Mouse (Mus musculus) layer of hippocampus, adult 18-20 months (tissue): ENCODE data around the gene Kcnt1. TPM values are rescaled to one million over a fixed set of nuclear protein-coding genes. Genes with fewer than 3 reads are reported as not detected.

Experiments
- DNase-seq, 2 experiments: peaks; one replicate each; pipeline ENCODE4 v3.0.0; 2022; ENCODE audit warnings: low spot score in 2 of 2
- total RNA-seq, 2 experiments: library from RNA; stranded (reverse); gene quantifications; 2 replicates each; pipeline ENCODE4 v1.2.3; 2021

Gene Kcnt1
- total RNA-seq, 2 experiments from 2014 or later, result 39.9 to 43.2 TPM

DNA sequence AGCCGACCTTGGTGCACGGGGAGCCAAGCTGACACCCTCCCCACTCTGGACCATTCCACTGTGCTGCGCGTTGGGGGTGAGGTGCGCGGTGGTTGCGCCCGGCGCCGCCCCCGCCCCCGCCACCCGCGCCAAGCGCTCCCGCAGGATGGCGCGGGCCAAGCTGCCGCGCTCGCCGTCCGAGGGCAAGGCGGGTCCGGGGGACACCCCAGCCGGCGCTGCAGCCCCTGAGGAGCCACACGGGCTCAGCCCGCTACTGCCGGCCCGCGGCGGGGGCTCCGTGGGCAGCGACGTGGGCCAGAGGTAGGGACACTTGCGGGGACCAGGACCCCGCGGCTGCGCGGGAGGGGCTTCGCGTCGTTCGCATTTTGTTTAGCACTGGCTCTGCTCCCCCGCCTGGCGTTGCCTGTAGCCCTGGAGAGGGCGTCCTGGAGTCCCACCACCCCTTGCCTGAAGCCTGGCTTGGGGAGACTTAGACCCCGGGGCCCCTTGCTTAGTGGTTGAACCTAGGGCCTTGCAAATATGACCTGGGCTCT, 14.3 kb downstream of the Kcnt1 start:
- peak in 1 of 2 experiments; percentile 27 for DNase-seq

DNA sequence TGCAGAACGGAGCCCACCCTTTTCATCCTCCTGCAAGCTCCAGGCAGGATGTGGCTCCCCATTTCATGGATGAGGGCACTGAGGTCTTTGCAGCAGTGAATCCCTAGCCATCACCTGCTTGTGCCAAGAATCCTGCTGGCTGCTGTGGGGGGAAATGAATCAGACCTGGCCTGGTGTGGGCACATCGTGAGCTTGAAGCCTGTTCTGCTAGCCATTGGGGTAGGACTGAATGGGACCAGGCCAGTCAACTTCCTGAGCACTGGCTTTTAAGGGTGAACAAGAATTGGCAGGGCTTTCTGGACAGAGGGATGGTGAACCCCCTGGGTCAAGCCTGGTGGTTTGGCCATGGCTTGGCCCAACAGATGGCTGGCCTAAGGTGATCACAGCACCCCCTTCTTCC, 15.0 kb downstream of the Kcnt1 start:
- no peak for DNase-seq

DNA sequence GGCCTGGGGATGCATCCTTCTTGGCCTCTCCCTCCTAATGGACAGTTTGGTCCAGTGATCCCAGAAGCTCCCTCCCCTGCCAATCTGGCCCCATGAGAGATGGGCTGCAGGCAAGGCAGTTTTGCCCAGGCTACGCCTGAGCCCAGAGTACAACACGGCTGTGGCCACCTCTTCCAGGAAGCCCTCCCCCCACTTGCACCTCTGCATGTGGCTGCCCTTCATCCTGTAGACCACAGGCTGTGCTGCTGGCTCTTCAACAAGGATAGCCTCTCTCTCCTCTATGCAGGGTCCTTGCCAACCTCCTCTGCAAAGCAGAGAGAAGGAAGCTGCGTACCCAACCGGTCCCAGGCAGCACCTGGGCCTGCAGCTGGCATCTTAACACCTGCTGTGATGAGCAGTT, 15.5 kb downstream of the Kcnt1 start:
- no peak for DNase-seq

DNA sequence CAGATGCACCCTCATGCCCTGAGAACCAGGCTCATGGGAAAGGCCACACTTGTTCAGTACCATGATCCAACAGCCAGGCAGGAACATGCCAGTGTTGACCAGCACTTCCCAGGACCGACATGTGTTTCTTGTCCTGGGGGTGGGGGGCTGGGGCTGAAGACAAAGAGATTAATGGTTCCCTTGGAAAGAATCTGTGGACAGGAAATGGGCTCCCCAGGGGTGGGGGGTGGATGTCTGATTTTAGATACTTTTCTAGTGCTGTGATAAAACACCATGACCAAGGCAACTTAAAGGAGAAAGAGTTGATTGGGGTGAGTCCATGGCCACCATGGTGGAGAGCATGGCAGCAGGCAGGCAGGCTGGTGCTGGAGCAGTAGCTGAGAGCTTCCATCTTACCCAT, 18.7 kb downstream of the Kcnt1 start:
- no peak for DNase-seq

DNA sequence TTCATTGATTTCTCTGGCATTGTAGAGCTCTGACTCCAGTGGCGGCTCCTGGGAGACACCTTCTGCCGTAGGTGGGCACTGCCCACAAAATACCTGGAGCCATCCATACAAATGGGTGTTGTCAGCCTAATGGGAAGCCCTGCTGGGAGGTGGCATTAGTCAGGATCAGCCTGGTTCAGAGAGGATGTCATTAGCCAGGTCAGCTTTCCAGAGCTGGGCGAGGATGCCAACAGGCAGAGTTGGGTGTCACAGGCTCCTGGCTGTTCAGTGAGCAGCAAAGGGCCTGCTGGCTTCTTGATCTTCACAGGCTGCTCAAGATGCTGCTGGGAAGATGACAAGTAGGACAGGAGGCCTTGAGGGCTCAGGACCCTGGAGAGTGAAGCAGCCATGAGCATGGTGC, 21.2 kb downstream of the Kcnt1 start:
- DNase-seq, result no peak

DNA sequence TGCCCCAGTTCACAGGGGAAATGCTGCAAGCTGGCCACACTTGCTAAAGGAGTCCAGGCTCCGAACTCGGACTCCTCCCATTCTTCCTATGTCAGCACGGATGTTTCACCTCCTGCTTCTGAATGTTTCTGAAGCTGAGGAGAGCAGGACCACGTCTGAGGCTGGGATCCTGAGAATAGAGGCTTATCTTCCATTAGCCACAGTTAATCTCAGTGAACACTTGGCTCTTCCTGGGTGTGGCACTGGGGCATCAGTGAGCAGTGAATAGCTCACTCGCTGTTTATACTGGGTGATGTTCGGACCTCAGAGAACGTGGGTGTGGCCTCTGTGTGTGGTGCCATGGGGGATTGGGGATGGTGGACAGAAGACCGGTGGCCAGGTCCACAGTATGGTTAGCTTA, 23.7 kb downstream of the Kcnt1 start:
- no peak for DNase-seq

DNA sequence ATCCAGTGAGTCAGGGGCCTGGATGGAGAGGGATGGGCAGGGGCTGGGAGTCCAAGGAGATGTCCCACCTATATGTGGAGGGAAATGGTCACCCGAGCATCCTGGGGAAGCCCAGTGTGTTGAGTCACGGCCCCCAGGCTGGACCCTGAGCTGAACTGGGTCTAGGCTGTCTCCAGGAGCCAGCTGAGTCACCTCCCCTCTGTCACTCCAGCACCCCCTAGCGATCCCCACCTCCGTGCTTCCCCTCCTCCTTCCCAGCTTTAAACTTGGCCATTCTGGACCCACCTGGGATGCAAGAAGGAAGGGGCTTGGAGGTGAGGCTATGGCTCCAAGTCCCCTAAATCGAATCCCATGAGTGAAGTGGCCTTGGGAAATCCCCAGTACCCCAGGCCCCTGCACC, 24.6 kb downstream of the Kcnt1 start:
- DNase-seq, result no peak

DNA sequence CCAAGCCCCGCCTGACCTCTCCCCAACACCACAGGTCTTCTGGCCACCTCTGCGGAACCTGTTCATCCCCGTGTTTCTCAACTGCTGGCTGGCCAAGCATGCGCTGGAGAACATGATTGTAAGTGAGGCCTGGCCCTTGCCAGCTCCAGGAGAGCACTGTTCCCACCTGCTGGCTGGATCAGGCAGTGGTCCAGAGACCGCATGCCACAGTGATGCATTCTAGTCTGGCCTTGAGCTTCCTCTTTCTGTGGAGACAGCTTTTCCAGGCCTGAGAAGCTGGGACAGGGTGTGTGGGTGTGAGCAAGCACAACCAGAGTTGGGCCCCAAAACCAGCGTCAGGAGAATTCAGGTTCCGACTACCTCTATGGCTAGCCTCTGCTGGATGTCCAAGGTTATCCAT, 28.9 kb downstream of the Kcnt1 start:
- no peak for DNase-seq

DNA sequence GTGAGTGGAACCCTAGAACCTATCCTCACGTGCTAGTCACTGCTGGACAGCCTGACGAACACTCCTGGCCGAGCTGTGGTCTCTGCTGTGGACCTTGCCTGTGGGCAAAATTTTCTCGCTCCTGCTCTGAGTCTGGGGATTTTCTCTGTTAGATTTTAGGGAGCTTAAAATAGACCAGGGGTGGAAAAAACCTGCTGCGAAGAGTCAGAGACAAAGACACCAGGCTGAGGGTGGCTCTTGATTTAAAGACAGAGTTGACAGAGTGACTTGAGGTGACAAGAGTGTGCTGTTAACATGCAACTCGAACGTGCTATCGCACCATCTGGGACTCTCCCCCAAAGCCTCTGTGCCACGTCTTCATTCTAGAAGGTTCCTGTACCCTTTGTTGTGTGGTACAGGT, 35.4 kb downstream of the Kcnt1 start:
- no peak for DNase-seq

DNA sequence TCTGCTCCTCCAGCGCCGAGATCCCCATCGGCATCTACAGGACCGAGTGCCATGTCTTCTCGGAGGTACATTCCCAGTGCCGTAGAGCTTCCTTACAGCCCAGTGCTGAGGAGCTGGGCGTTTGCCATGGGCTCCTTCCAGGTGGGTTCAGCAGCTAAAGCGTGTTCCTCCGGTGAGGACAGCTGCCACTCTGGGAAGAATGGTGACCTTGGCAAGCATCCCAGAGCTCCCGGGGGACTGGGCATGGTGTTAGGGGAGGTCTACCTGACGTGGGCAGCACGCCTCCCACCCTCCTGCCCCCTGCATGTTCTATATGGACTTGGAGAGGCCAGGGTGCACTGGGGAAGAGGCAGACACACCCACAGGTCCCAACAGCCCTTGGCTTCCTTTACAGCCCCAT, 46.3 kb downstream of the Kcnt1 start:
- DNase-seq, result no peak

DNA sequence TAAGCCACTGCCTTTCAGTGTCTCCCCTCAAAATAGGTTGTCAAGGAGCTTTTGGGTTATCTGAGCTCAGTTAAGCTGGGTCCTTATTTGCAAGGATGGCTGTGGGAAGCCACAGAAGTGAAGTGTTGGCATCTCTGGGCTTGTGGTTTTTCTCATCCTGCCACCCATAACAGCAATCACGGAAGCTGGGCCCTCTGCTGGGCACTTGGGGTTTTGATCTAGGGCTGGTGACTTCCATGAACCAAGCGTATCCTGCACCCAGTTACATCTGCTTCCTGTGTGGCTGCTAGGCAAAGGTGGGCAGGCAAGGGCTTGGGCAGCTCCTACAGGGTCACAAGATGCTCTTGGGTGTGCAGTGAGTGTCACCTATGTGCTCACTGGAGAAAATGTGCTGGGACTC, 49.7 kb downstream of the Kcnt1 start:
- peak in 1 of 2 experiments; percentile 62 for DNase-seq

DNA sequence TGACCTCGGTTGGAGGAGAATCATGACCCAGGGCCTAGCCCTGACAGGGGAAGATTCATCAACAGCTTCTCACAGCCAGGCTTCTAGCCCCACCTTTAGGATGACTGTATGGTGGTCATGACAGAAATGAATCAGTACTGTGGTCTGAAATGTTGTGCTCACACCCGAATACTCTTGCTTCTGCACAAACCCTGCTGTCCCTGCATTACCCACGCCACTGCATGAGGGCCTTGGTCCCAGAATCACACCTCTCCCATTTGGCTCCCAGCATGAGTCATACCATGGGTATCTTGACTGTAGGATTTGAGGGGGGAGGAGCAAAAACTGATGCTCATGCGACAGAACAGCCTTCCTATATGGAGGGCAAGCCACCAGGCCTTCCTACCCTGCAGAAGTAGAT, 50.7 kb downstream of the Kcnt1 start:
- DNase-seq, result no peak

DNA sequence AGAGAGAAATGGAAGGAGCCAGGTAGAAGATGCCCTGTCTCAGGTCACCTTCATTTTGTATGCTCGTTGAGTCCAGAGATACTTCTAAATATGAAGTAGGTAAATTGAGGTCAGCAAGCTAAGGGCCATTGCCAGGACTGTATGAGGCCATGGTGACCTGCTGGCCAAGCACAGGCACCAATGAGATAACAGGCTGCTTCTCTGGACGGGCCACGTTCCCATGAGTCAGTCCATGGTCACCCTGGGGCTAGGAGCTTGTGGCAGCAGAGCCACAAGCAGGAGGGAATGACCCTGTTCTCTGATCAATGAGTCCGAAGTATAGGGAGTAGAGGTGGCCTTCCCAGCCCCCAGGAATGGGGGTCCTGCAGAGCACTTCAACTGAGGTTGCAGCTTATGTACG, 51.3 kb downstream of the Kcnt1 start:
- DNase-seq, result no peak

DNA sequence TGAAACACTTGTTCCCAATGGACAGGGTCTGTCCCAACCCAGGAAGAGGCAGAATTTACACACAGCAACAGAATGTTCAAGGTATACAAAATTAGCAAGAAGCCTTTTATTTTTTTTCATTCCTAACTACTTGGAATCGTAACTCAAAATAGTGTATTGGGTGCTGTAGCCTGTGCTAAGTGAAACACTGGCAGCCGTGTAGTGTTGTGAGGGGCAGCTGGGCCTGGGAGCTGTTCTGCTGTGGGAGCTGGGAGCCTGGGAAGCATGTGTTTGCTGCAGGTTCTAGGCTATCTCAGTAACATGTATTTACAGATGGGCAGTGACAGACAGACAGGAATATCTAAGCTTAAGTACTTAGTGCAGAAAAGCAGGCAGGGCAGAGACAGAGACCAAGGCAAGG, 54.9 kb downstream of the Kcnt1 start:
- no peak for DNase-seq

DNA sequence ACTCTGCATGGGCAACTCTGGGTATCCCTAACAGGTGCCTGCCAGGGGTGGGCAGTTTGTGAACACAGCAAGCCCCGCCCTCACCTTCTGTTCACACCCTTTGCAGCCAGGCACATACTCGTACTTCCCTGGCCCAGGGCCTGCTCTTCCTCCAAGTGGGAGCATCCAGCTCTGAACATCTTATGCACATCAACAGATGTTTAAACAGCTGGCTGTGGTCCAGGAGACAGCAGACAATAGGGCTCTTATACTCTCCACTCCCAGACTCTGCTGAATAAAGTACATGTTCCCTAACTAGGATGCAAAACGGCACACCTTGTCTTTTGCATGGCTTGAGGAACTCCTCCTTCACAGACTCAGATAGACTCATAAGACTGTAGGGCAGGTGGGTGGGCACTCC, 56.4 kb downstream of the Kcnt1 start:
- peak in 1 of 2 experiments; percentile 23 for DNase-seq

DNA sequence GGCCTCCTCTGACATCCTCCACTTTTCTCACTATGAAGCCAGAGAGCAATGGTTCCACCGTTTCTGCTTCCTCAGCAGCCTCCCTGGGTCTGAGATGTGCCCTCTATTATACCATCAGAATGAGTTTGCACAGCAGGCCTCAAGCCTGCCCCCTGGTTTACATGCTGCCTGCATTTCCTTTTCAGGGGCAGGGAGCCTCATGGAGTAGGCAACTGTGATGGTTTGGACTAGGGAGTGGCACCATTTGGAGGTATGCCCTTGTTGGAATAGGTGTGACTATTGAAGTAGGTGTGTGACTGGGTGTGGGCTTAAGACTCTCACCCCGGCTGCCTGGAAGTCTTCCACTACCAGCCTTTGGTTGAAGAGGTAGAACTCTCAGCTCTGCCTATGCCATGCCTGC, 60.3 kb downstream of the Kcnt1 start:
- no peak for DNase-seq

DNA sequence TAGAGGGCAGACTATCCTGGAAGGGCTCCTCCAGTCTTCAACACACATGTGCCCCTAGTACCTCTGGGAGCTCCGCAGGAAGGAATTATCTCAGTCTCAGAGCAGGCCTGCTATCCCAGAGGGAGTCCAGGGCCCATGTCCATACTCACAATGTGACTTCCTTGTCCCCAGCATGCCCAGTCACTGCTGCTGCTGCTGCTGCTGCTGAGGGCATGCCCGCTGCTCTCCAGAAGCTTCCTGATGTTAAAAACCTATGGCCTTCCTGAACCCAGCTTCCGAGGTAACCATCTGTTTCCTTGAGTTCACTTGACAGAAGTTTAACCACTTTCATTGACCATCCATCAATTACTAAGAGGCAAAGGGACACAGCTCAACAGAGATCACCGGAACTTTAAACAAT, 61.4 kb downstream of the Kcnt1 start:
- DNase-seq, result no peak

DNA sequence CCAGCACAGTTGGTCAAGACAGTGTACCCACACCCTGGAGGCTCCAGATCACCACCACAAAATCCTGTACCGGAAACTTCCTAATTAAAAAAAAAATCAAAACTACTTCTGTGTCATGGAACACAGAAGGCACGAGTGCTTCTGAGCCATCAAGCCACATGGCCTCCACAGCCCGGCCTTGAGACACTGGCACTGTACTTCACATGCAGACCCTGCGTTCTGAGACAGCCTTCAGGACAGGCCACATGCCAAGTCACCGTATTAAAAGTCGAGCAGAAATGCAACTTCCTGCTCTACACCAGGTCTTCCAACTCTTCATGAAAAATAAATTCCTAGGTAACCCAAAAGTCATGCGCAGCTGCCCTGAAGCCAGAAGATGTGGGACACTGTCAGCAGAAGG, 64.3 kb downstream of the Kcnt1 start:
- no peak for DNase-seq

DNA sequence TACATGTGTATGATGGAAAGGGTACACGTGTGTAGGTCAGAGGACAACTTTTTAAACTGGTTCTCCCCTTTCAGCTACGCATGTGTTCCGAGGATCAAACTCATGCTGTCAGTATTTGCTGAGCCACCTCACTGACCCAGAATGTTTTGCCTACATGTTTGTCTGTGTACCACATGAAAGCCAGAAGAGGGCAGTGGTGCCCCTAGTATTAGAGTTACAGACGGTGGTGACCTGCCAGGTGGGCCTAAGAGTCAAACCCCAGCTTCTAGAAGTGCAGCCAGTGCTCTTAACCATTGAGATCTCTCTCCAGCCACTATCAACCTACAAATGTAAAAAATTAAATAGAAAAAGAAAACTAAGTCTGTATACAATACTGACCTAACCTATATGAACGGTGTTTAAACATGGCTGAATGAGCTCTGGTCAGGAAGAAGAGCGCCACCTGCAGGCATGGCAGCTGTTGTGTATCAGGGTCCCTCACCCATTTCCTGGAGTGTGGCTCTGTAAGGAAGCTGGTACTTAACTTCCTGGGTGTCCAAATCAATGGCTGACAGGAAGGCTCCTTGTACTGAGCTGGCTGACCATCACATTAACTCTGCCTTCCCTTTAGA, 67.8 kb downstream of the Kcnt1 start:
- DNase-seq, result no peak

DNA sequence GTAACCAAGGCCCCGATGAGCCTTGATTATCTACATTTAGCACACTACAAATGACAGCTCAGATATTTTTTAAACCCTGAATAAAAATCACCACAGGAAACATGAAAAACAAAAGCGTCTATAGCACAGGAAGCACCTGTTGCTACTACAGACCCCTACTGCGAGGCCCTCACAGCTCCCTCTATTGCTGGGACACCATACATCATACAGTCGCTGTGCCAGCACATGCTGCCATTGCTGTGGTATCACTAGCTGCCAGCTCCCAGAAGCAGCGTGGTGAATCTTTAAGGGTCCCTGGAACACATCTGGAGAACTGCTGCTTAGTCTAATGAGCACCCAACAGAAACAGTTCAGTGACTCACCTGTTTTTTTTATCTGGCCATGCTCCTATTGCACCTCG, 77.0 kb downstream of the Kcnt1 start:
- DNase-seq, result no peak

DNA sequence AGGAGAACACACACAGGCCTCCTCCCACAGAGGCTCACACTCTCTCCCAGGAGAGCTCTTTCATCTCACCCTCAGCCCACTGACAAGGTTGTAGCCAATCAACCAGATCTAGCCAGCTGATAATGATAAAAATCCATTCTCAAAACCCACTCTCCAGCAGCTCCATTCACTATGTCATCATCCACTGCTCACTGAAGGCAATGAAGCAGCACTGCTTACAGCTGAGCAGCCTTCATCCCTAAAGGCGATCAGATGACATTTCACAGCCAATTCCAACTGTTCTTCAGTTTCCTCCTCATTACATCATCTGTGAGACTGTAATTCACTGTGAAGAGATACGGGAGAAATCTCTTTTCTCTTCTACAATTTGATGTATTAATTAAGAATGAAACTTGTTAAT, 80.3 kb downstream of the Kcnt1 start:
- peak in 1 of 2 experiments; percentile 25 for DNase-seq

DNA sequence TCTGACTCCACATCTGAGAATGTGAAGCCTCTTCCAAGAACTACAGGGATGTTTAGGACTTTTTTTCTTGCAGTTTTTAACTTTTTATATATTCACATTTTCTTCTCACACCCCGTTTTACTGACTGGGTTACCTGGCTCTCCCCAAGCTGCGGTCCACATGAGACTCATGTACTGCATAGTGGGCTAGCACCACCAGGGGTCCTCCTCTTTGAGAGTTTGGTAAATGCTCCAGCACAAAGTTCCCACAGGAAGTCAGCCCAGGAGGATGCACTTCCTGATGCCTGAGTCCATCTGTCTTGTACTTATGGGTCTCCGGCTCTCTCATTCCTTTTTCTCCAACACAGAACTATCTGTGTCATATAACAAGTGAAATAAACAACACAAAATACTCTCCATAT, 84.4 kb downstream of the Kcnt1 start:
- no peak for DNase-seq

DNA sequence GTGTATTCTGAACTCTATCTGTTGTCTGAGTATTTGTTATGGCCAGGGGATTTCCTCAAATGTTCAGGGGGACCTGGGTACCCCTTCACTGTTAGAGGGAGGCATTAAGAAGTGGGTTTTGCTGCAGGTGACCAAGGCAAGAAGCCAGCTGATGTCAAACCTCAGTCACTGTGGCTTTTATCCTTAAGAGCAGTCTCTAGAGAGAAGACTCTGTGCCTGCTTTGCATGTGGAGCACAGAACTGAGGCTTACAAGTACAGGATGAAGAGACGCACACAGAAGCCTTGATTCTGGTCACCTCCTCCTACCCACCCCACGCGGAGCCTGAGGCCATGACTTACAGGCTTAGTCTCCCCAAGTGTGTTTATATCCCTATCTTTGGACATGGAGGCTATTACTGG, 85.8 kb downstream of the Kcnt1 start:
- DNase-seq, result no peak
